Mouse (Mus musculus) CH12.LX (cell line): ENCODE measurements around the gene Cracr2a. TPM values are rescaled to one million over a fixed set of nuclear protein-coding genes. Genes with fewer than 3 reads are reported as not detected.

Experiments used
- DNase-seq: peaks from one replicate; pipeline ENCODE4 v3.0.0-alpha.2; 2013; ENCODE audit errors: extremely low read depth
- H3K27ac ChIP-seq: 2 replicates; pipeline ENCODE4 v1.5.1; 2012; ENCODE audit warnings: low read depth, mild to moderate bottlenecking, control low read depth, moderate library complexity; ENCODE audit not compliant: insufficient read depth
- H3K27me3 ChIP-seq: replicated peaks from 2 replicates; pipeline ENCODE3; 2012; ENCODE audit warnings: inconsistent platforms
- H3K36me3 ChIP-seq, 2 experiments: replicated peaks in 1 of 2; 2 replicates each; pipeline versions ENCODE3 to v1.6.1; 2012; ENCODE audit warnings: inconsistent platforms in 1 of 2, low read length in 1 of 2, mild to moderate bottlenecking in 1 of 2, mixed read lengths in 1 of 2, moderate library complexity in 1 of 2; ENCODE audit not compliant: control insufficient read depth in 1 of 2, insufficient read depth in 1 of 2
- H3K4me1 ChIP-seq, 2 experiments: 2 replicates each; pipeline ENCODE4 v1.6.1; 2012; ENCODE audit warnings: inconsistent platforms in 1 of 2, moderate library complexity in 1 of 2; ENCODE audit not compliant: insufficient read depth in 2 of 2, control insufficient read depth in 1 of 2
- H3K4me2 ChIP-seq: 2 replicates; pipeline ENCODE4 v1.6.1; 2012; ENCODE audit warnings: low read depth, mild to moderate bottlenecking, control low read depth; ENCODE audit not compliant: poor library complexity, insufficient read depth, severe bottlenecking
- H3K4me3 ChIP-seq, 3 experiments: fragments of 150-350 bp in 1 of 3; sonication (generic) in 1 of 3; replicated peaks in 1 of 3; 2 replicates each; pipeline versions ENCODE3 to v1.5.1; 2011 to 2012; ENCODE audit warnings: low read depth in 2 of 3, low read length in 2 of 3, mild to moderate bottlenecking in 2 of 3, moderate library complexity in 2 of 3, control low read depth in 1 of 3, improper control_type of control experiment in 1 of 3, inconsistent platforms in 1 of 3, mixed read lengths in 1 of 3; ENCODE audit not compliant: poor library complexity in 1 of 3
- H3K79me2 ChIP-seq: replicated peaks from 2 replicates; pipeline ENCODE4 v1.6.1; 2012; ENCODE audit warnings: mild to moderate bottlenecking, moderate library complexity; ENCODE audit not compliant: control insufficient read depth, poor library complexity, insufficient read depth, severe bottlenecking; ENCODE audit errors: extremely low read depth
- H3K9ac ChIP-seq: 2 replicates; pipeline ENCODE4 v1.6.1; 2012; ENCODE audit warnings: low read depth, mild to moderate bottlenecking, control low read depth, moderate library complexity; ENCODE audit not compliant: insufficient read depth
- H3K9me3 ChIP-seq: replicated peaks from 2 replicates; pipeline ENCODE3; 2012; ENCODE audit warnings: low read length, inconsistent platforms, mixed read lengths
- CHD2 ChIP-seq: IDR thresholded peaks from 2 replicates; pipeline ENCODE4 v1.6.1; 2011; ENCODE audit warnings: low read length, improper control_type of control experiment
- CTCF ChIP-seq, 2 experiments: IDR thresholded peaks in 1 of 2; conservative IDR thresholded peaks in 1 of 2; 2 replicates each; pipeline ENCODE4 v1.5.1; 2011 to 2012; ENCODE audit warnings: low read depth in 2 of 2, low read length in 2 of 2, improper control_type of control experiment in 1 of 2, inconsistent platforms in 1 of 2, mild to moderate bottlenecking in 1 of 2, moderate library complexity in 1 of 2
- ELF1 ChIP-seq: IDR thresholded peaks from 2 replicates; pipeline ENCODE4 v1.6.1; 2014; ENCODE audit warnings: low read depth, mild to moderate bottlenecking, inconsistent platforms, low read length, improper control_type of control experiment
- EP300 ChIP-seq: IDR thresholded peaks from 2 replicates; pipeline ENCODE4 v1.6.1; 2011; ENCODE audit warnings: low read length, improper control_type of control experiment
- IRF4 ChIP-seq: IDR thresholded peaks from 2 replicates; pipeline ENCODE4 v1.6.1; 2014; ENCODE audit warnings: low read depth, mild to moderate bottlenecking, inconsistent platforms, low read length, improper control_type of control experiment
- JUN ChIP-seq: IDR thresholded peaks from 2 replicates; pipeline ENCODE4 v1.6.1; 2011; ENCODE audit warnings: low read depth, mild to moderate bottlenecking, low read length, improper control_type of control experiment, moderate library complexity; ENCODE audit not compliant: insufficient read depth
- JUND ChIP-seq: conservative IDR thresholded peaks from 2 replicates; pipeline ENCODE4 v1.6.1; 2011; ENCODE audit warnings: low read depth, low read length, improper control_type of control experiment
- MAFK ChIP-seq: IDR thresholded peaks from 2 replicates; pipeline ENCODE4 v1.6.1; 2011; ENCODE audit warnings: low read length, improper control_type of control experiment; ENCODE audit not compliant: insufficient replicate concordance
- MAX ChIP-seq: IDR thresholded peaks from 2 replicates; pipeline ENCODE4 v1.6.1; 2011; ENCODE audit warnings: low read length, improper control_type of control experiment
- MAZ ChIP-seq: IDR thresholded peaks from 2 replicates; pipeline ENCODE4 v1.6.1; 2012; ENCODE audit warnings: low read depth, mild to moderate bottlenecking, inconsistent platforms, low read length, improper control_type of control experiment, moderate library complexity
- MEF2A ChIP-seq: IDR thresholded peaks from 2 replicates; pipeline ENCODE4 v1.6.1; 2014; ENCODE audit warnings: low read depth, mild to moderate bottlenecking, inconsistent platforms, low read length, improper control_type of control experiment, borderline replicate concordance
- MXI1 ChIP-seq: IDR thresholded peaks from 2 replicates; pipeline ENCODE4 v1.6.1; 2011; ENCODE audit warnings: mild to moderate bottlenecking, low read depth, low read length, improper control_type of control experiment
- NELFE ChIP-seq: IDR thresholded peaks from 2 replicates; pipeline ENCODE4 v1.6.1; 2011; ENCODE audit warnings: low read depth, low read length, improper control_type of control experiment
- NRF1 ChIP-seq: IDR thresholded peaks from 2 replicates; pipeline ENCODE4 v1.6.1; 2014; ENCODE audit warnings: low read depth, mild to moderate bottlenecking, inconsistent platforms, low read length, improper control_type of control experiment, moderate library complexity
- POLR2A ChIP-seq: IDR thresholded peaks from 2 replicates; pipeline ENCODE4 v1.6.1; 2011; ENCODE audit warnings: low read depth, mild to moderate bottlenecking, improper control_type of control experiment, low read length
- RAD21 ChIP-seq: IDR thresholded peaks from 2 replicates; pipeline ENCODE4 v1.6.1; 2011; ENCODE audit warnings: low read depth, mild to moderate bottlenecking, low read length, improper control_type of control experiment, moderate library complexity
- RCOR1 ChIP-seq: conservative IDR thresholded peaks from 2 replicates; pipeline ENCODE4 v1.6.1; 2012; ENCODE audit warnings: low read depth, mild to moderate bottlenecking, inconsistent platforms, low read length, improper control_type of control experiment
- USF1 ChIP-seq: IDR thresholded peaks from 2 replicates; pipeline ENCODE4 v1.6.1; 2014; ENCODE audit warnings: low read depth, mild to moderate bottlenecking, inconsistent platforms, low read length, improper control_type of control experiment
- ZKSCAN1 ChIP-seq: IDR thresholded peaks from 2 replicates; pipeline ENCODE4 v1.6.1; 2012; ENCODE audit warnings: low read depth, inconsistent platforms, low read length, improper control_type of control experiment, borderline replicate concordance
- dilution Hi-C: fragments of 300-500 bp; cut with MboI; formaldehyde crosslinking; loops from 2 replicates; pipeline ENCODE4 v1.14.3; 2020; ENCODE audit warnings: low sequenced_read_pairs; ENCODE audit not compliant: extremely low pct_unique_long_range_greater_than_20kb, extremely low pct_ligation_motif_present
- in situ Hi-C: fragments of 300-500 bp; cut with MboI; formaldehyde crosslinking; loops from 3 replicates; pipeline ENCODE4 v1.14.3; 2019; ENCODE audit warnings: low sequenced_read_pairs, low pct_ligation_motif_present, low pct_unique_long_range_greater_than_20kb, mixed read lengths
- polyA plus RNA-seq: library from polyadenylated mRNA; unstranded; fragments of >175 nt; gene quantifications from 2 replicates; pipeline ENCODE4 v1.2.1, GENCODE M21; 2012; ENCODE audit warnings: low read depth; ENCODE audit not compliant: insufficient read length
- total RNA-seq, 2 experiments: library from RNA; depleted of rRNA; stranded (reverse); fragments of 300-350 nt in 1 of 2; fragments of >200 nt in 1 of 2; gene quantifications; 2 replicates each; pipeline ENCODE4 v1.2.3; 2012 to 2014

Gene Cracr2a
- total and polyA plus RNA-seq, 3 experiments = 1.2 to 1.6 (median 1.5) TPM

GRCm38 (mm10) chr6:127723126-127723525 is 162.0 kb downstream of the Cracr2a start:
- no peak overlapping the region for H3K4me2 ChIP-seq
- H3K9me3 ChIP-seq = no peaks in the 10 kb centered on the region
- H3K27me3 ChIP-seq = peaks cover 81% of the 10 kb centered on the region
- TF ChIP-seq RAD21 (no peak), MEF2A (no peak), JUND (no peak), USF1 (no peak), MAX (no peak), JUN (no peak), IRF4 (no peak), CTCF (conservative IDR thresholded peaks at IDR 0.05 in 1 of 2, IDR thresholded peaks at IDR 0.05 in 1 of 2; ENCODE audit: low read depth in 2 of 2, low read length in 2 of 2) (no peak), MAFK (no peak), ELF1 (no peak), NELFE (no peak), ZKSCAN1 (no peak), MAZ (no peak), RCOR1 (no peak), MXI1 (no peak), POLR2A (no peak), EP300 (no peak), NRF1 (no peak), CHD2 (no peak)
- H3K36me3 ChIP-seq = no peaks in the 10 kb centered on the region
- no peak overlapping the region for H3K9ac ChIP-seq
- no peak for DNase-seq
- H3K4me1 ChIP-seq = no peaks in the 10 kb centered on the region
- H3K27ac ChIP-seq = no peak overlapping the region
- dilution Hi-C loops (no loop called here), in situ Hi-C loops (no loop called here)
- no peak overlapping the region for H3K4me3 ChIP-seq
- H3K79me2 ChIP-seq = no peaks in the 10 kb centered on the region

Other genes starting within 250 kb of the Cracr2a start
- 8.9 and 9.2 TPM in 2 replicates for gene Parp11, start 114.5 kb upstream of the Cracr2a start, total RNA-seq (2012; rRNA removed)
- gene Parp11, start 114.5 kb upstream of the Cracr2a start, total RNA-seq (2014; rRNA removed) = 7.2 and 9.7 TPM in 2 replicates
- gene Parp11, start 114.5 kb upstream of the Cracr2a start, polyA plus RNA-seq = 10.4 and 11.4 TPM in 2 replicates
- not detected in 2 replicates for gene Prmt8, start 208.1 kb downstream of the Cracr2a start, total RNA-seq (2012; rRNA removed)
- not detected in 2 replicates for gene Prmt8, start 208.1 kb downstream of the Cracr2a start, total RNA-seq (2014; rRNA removed)
- gene Prmt8, start 208.1 kb downstream of the Cracr2a start, polyA plus RNA-seq = not detected in 2 replicates